Mouse (Mus musculus) midbrain, embryonic 13.5 days (tissue): Measurements from ENCODE around the gene Sim2. TPM values are rescaled to one million over a fixed set of nuclear protein-coding genes. Genes with fewer than 3 reads are reported as not detected.

Experiments used
- ATAC-seq: fragments of 200-750 bp; cut with Nextera tagmentation; 2 replicates; pipeline ENCODE4 v1.8.0; 2017; ENCODE audit warnings: mild to moderate bottlenecking, moderate TSS enrichment, moderate library complexity
- H3K27ac ChIP-seq: fragments of 300-500 bp; sonication (generic); 2 replicates; pipeline ENCODE4 v1.5.1; 2015; ENCODE audit warnings: inconsistent platforms, mild to moderate bottlenecking, moderate library complexity
- H3K27me3 ChIP-seq: fragments of 300-500 bp; sonication (generic); 2 replicates; pipeline ENCODE4 v1.6.1; 2015; ENCODE audit warnings: mild to moderate bottlenecking, inconsistent platforms
- H3K36me3 ChIP-seq: fragments of 300-500 bp; sonication (generic); 2 replicates; pipeline ENCODE4 v1.6.1; 2015; ENCODE audit warnings: mild to moderate bottlenecking, inconsistent platforms
- H3K4me1 ChIP-seq: fragments of 300-500 bp; sonication (generic); replicated peaks from 2 replicates; pipeline ENCODE4 v1.6.1; 2015; ENCODE audit warnings: inconsistent platforms
- H3K4me2 ChIP-seq: fragments of 300-500 bp; sonication (generic); replicated peaks from 2 replicates; pipeline ENCODE4 v1.6.1; 2015; ENCODE audit warnings: moderate library complexity, mild to moderate bottlenecking, inconsistent platforms
- H3K4me3 ChIP-seq: fragments of 300-500 bp; sonication (generic); replicated peaks from 2 replicates; pipeline ENCODE4 v1.5.1; 2015; ENCODE audit warnings: mild to moderate bottlenecking, inconsistent platforms
- H3K9ac ChIP-seq: fragments of 300-500 bp; sonication (generic); replicated peaks from 2 replicates; pipeline ENCODE4 v1.6.1; 2015; ENCODE audit warnings: mild to moderate bottlenecking, inconsistent platforms
- H3K9me3 ChIP-seq: fragments of 300-500 bp; sonication (generic); 2 replicates; pipeline ENCODE4 v1.6.1; 2016; ENCODE audit warnings: mild to moderate bottlenecking, inconsistent platforms
- WGBS: fragments of 180-500 bp; shearing (Covaris S2); methylation state at CpG from one replicate; pipeline ENCODE4 v1.1.7; 2015; 5-methylcytosine and 5-hydroxymethylcytosine counted together
- polyA plus RNA-seq: library from polyadenylated mRNA; unstranded; fragments of >200 nt; fragmentation: Nextera tagmentation; extraction: Ambion mirVana; gene quantifications from 2 replicates; pipeline ENCODE4 v1.2.1, GENCODE M21; 2015

The Sim2 gene
- polyA plus RNA-seq, 1 experiment from 2014 or later = 0.24 TPM

DNA sequence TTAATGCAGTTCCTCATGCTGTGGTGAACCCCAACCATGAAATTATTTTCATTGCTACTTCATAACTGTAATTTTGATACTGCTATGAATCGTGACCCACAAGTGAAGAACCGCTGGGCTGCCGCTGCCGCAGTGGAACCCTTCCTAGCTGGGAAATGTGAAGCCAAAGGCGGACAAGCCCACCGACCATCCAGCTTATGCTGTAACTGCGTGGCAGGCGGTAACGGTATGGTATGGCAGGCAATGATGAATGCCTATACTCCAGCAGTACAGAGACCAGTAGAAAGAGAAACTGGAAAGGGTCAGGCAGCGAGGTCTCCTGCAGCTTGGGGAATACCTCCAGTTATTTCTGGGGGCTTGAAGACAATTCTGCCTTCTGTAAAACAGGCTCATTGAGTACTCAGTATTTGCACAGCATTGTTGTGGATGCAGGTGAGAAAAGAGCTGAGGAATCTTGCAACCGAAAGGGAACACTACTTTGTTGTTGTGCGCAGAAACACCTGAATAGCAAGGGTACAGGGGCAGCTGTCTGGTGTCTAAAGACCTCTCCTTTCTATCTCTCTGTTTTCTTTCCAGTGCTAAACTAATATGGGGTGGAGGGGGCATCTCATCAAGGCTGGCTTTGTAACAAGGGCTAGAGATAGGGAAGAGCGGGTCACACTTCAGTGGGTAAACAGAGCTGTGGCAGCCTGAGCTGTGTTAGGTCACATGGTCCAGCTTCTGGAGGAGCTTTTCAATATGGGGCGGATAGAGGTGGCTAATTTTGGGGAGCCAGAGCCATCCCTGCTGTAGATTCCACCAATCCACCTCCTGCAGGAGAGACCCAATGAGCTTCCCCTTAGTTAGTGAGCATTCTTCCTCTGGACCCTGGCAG, 4.3 kb downstream of the Sim2 start:
- 4% methylated on average over 14 of the region's 14 CpGs for WGBS
- ATAC-seq = no peak

GRCm38 (mm10) chr16:94092511-94093150, 7.9 kb downstream of the Sim2 start:
- H3K4me3 ChIP-seq = no peak overlapping the region
- no peak overlapping the region for H3K27ac ChIP-seq
- peaks cover 96% of the 10 kb centered on the region for H3K27me3 ChIP-seq
- WGBS = under 1% methylated on average over 12 of the region's 12 CpGs
- H3K4me2 ChIP-seq = no peak overlapping the region
- no peak for ATAC-seq
- no peaks in the 10 kb centered on the region for H3K9me3 ChIP-seq
- H3K4me1 ChIP-seq = peaks cover 6% of the 10 kb centered on the region
- no peaks in the 10 kb centered on the region for H3K36me3 ChIP-seq
- no peak overlapping the region for H3K9ac ChIP-seq

More for the DNA sequence above, 4.3 kb downstream of the Sim2 start:
- H3K27ac ChIP-seq = no peak overlapping the region
- no peak overlapping the region for H3K4me2 ChIP-seq
- H3K4me3 ChIP-seq = no peak overlapping the region
- H3K9ac ChIP-seq = no peak overlapping the region
- no peaks in the 10 kb centered on the region for H3K36me3 ChIP-seq
- no peaks in the 10 kb centered on the region for H3K9me3 ChIP-seq
- H3K4me1 ChIP-seq = peaks cover 24% of the 10 kb centered on the region
- peaks cover 98% of the 10 kb centered on the region for H3K27me3 ChIP-seq

DNA sequence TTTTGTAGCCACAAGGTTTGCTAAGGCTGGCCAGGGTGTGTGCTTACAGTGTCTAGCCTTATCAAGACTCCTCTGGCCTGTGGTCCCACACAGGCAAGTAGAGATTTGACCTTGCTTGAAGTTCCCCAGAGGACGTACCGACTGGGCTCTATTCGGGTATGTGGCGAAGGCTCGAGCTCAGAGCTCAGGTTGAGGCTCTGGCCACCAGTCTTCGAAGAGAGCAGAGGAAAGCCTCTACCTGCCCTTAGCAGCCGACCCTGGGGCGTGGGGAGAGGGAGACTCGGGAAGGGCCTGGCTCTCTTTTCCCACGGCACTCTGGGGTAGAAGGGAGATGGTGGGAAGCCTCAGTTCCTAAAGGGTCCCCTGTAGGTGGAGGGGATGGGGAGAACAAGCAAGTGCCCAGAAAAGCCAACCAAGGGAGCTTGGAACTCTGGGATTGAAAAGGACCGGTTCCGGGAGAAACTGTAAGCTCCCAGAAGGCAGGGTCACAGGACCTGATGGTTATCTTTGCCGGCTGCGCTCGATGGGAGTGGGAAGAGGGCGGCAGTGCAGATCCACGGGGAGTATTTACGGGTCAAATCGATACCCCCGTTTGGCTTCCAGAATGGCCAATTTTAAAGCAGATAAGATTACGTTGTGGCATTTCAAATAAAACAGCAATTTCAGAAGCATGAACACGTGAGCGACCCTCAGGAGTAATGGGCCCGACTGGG, 8.6 kb downstream of the Sim2 start:
- no peak overlapping the region for H3K27ac ChIP-seq
- H3K4me3 ChIP-seq = no peak overlapping the region
- H3K4me1 ChIP-seq = peaks cover 9% of the 10 kb centered on the region
- no peak overlapping the region for H3K9ac ChIP-seq
- no peaks in the 10 kb centered on the region for H3K9me3 ChIP-seq
- peaks cover 96% of the 10 kb centered on the region for H3K27me3 ChIP-seq
- no peak for ATAC-seq
- no peaks in the 10 kb centered on the region for H3K36me3 ChIP-seq
- H3K4me2 ChIP-seq = no peak overlapping the region
- 1% methylated on average over 24 of the region's 24 CpGs for WGBS

DNA sequence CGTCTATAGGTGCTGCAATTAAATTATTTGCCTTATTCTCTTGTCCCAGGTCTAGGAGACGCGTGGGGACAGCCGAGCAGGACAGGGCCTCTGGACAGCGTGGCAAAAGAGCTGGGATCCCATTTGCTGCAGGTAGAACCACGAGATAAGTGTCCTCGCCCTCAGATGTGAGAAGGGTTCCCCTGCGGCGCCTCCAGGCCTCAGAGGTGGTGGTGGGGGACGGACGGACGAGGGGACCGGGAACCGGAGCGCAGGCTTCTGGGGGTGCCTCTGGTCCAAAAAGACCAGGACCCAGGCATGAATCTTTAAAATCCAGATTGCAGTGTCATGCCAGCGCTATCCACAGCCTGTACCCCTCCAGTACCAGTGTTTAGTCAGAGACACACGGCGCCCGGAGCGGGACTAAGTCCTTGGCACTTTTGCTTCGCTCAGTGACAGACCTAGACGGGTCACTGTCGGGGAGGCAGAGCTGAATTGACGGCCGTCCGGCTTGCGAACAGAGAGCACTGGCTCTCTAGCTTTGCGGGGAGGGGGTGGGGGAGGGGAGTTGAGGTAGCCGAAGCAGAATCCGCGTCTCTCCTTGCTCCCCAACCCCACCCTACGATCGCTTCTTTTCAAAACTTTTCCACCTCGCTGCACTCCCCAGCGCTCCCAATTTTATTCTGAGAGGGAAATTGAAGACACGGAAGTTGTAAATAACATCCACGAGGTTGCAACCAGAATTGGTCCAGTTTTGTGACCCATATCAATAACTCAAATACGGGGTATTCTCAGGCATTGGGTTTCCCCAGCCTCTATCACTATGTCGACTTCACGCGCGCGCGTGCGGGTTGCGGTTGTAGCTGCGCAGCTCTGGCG, 9.7 kb downstream of the Sim2 start:
- whole genome bisulfite sequencing = 1% methylated on average over 48 of the region's 48 CpGs
- 0 out of 2 replicates have a peak overlapping the region, but pooled peaks have one; percentile 9 for H3K4me2 ChIP-seq
- peaks cover 96% of the 10 kb centered on the region for H3K27me3 ChIP-seq
- H3K27ac ChIP-seq = no peak overlapping the region
- ATAC-seq = no peak
- no peak overlapping the region for H3K4me3 ChIP-seq
- no peaks in the 10 kb centered on the region for H3K9me3 ChIP-seq
- H3K4me1 ChIP-seq = peaks cover 9% of the 10 kb centered on the region
- no peaks in the 10 kb centered on the region for H3K36me3 ChIP-seq
- H3K9ac ChIP-seq = no peak overlapping the region

- Histone ChIP-seq H3K36me3 (no peaks in the 10 kb centered on the region), H3K27ac (no peak overlapping the region), H3K4me1 (peaks cover 9% of the 10 kb centered on the region), H3K9me3 (no peaks in the 10 kb centered on the region), H3K4me2 (no peak overlapping the region), H3K4me3 (no peak overlapping the region), H3K27me3 (peaks cover 96% of the 10 kb centered on the region), H3K9ac (no peak overlapping the region)
- no peak for ATAC-seq
- 1% methylated on average over 26 of the region's 26 CpGs for WGBS
Observed at GRCm38 (mm10) chr16:94095109-94095822, 10.5 kb downstream of the Sim2 start.

DNA sequence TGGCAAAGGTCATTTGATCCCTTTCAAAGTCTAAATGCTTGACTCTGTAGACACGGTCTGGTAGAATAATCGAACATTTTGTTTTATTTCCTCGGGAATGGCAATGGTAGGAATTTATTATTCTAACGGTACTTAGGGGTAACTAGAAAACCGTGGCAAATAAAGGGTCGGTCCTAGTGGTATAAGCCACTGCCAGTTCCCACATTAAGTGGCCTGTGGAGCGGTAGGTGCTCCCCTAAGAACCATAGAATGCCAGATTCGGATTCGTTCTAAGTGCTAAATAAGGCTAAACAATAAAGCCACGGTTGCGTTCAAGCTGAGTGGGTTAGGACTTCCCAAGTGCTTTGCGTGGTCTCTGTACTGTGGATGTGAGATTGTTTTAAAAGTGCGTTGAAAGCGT, 11.7 kb downstream of the Sim2 start:
- H3K9me3 ChIP-seq = no peaks in the 10 kb centered on the region
- H3K27ac ChIP-seq = no peak overlapping the region
- no peak for ATAC-seq
- no peak overlapping the region for H3K4me3 ChIP-seq
- WGBS = 2% methylated on average over 14 of the region's 14 CpGs
- H3K27me3 ChIP-seq = peaks cover 93% of the 10 kb centered on the region
- peaks cover 9% of the 10 kb centered on the region for H3K4me1 ChIP-seq
- H3K36me3 ChIP-seq = no peaks in the 10 kb centered on the region
- no peak overlapping the region for H3K9ac ChIP-seq
- no peak overlapping the region for H3K4me2 ChIP-seq

DNA sequence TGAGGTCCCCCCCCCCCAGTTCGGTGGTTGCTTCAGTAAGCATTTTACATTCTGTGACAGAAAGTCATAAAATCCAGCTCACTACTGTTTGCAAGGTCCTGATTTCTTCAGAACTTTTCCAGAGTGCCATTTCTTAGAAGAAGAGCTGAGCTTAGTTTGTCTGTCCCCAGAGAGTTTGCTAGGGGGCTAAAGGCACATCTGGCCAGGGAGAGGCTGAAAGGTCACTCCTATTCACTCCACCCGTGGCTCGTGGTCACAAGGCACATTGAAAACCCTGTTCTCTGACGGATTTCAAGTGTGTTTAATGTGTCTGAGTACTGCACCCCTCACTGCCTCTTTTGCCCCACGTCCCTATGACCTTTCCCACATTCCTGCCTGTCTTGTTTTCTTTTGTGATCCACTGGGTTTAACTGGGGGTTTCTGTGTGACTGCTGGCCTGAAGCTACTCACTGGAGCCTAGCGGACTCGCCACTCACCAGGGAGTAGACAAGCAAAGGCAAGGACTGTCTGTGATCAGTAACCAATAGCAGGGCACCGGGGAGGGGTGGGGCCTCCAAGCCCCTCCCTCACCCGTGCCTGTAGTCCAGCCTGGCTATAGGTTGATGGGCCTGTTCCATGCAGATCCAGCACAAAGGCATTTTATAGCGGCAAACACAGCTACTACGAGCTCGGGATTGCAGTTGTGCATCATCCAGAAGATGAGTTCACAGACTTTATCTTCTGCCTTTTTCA, 13.2 kb downstream of the Sim2 start:
- Histone ChIP-seq H3K27ac (no peak overlapping the region), H3K4me1 (peaks cover 9% of the 10 kb centered on the region), H3K9me3 (no peaks in the 10 kb centered on the region), H3K9ac (no peak overlapping the region), H3K4me3 (no peak overlapping the region), H3K36me3 (no peaks in the 10 kb centered on the region), H3K4me2 (no peak overlapping the region), H3K27me3 (peaks cover 87% of the 10 kb centered on the region)
- WGBS = 4% methylated on average over 12 of the region's 12 CpGs
- ATAC-seq = peak; percentile 77

DNA sequence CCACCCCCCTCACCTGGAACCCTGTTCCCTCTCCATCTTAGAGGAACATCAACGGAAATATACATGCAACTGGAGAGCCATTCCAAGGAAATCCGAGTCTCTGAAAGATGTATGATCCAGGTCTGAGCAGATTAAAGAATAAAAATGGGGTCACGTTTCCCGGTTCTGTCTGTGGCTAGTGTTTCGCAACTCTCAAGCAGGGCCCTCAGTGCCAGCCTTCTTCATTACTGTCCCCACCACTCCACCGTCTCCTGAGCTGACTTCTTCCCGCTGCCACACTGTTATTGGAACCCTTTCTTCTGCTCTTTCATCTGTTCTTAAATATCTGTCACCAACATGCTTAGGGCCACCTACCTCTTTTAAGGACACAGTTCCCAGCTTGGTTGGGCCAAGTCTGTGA, 28.4 kb downstream of the Sim2 start:
- H3K4me3 ChIP-seq = no peak overlapping the region
- H3K27ac ChIP-seq = no peak overlapping the region
- H3K4me1 ChIP-seq = no peaks in the 10 kb centered on the region
- no peak overlapping the region for H3K9ac ChIP-seq
- no peak overlapping the region for H3K4me2 ChIP-seq
- 87% methylated on average over 7 of the region's 7 CpGs for WGBS
- no peak for ATAC-seq
- H3K9me3 ChIP-seq = no peaks in the 10 kb centered on the region
- no peaks in the 10 kb centered on the region for H3K36me3 ChIP-seq
- peaks cover 55% of the 10 kb centered on the region for H3K27me3 ChIP-seq

DNA sequence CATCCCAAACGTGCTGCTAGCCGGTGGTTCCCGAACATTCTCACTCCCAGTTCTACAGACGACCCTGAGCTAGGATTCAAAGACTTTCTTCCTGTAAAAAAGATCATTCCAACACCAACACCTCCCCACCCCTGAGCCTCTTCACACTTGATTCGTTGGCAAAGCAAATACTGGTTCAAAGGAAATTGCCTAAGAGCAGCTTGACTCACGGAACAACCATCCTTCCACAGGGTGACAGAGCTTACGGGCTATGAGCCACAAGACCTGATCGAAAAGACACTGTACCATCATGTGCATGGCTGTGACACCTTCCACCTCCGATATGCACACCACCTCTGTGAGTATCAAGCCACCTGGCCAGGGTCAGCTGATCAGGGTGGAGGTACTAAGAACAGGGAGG, 30.0 kb downstream of the Sim2 start:
- Histone ChIP-seq H3K27me3 (peaks cover 62% of the 10 kb centered on the region), H3K4me2 (no peak overlapping the region), H3K4me1 (no peaks in the 10 kb centered on the region), H3K27ac (no peak overlapping the region), H3K9me3 (no peaks in the 10 kb centered on the region), H3K36me3 (no peaks in the 10 kb centered on the region), H3K9ac (no peak overlapping the region), H3K4me3 (no peak overlapping the region)
- 80% methylated on average over 9 of the region's 9 CpGs for WGBS
- no peak for ATAC-seq

DNA sequence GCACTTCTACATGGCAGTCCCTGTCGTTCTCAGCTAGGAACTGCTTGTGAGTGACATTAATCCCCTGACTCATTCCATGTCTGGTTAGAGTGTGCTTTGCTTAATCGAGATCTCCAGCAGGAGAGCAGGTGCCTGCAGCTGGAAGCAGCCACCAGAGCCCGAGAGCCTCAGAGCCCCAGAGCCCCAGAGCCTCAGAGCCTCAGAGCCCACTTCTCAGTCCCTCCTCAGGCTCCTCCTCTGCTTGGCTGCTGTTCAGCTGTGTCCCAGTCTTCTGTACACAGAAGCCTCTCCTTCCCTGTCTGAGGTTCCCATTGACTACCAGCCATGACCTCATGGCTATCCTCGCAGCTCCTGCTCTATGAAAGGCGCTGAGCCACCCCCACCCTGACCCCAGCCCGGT, 32.6 kb downstream of the Sim2 start:
- H3K4me1 ChIP-seq = no peaks in the 10 kb centered on the region
- 0 out of 2 replicates have a peak, but pooled peaks have one; percentile 53 for ATAC-seq
- H3K27me3 ChIP-seq = peaks cover 86% of the 10 kb centered on the region
- no peak overlapping the region for H3K4me3 ChIP-seq
- H3K9ac ChIP-seq = no peak overlapping the region
- H3K9me3 ChIP-seq = no peaks in the 10 kb centered on the region
- no peak overlapping the region for H3K27ac ChIP-seq
- 45% methylated on average over 6 of the region's 6 CpGs for WGBS
- H3K4me2 ChIP-seq = no peak overlapping the region
- H3K36me3 ChIP-seq = no peaks in the 10 kb centered on the region
